Mouse (Mus musculus): Measurements from ENCODE around the gene Tnfrsf18. TPM values are rescaled to one million over a fixed set of nuclear protein-coding genes. Genes with fewer than 3 reads are reported as not detected.

Gene Tnfrsf18
- total RNA-seq, 2 experiments from 2014 or later, result not detected

DNA sequence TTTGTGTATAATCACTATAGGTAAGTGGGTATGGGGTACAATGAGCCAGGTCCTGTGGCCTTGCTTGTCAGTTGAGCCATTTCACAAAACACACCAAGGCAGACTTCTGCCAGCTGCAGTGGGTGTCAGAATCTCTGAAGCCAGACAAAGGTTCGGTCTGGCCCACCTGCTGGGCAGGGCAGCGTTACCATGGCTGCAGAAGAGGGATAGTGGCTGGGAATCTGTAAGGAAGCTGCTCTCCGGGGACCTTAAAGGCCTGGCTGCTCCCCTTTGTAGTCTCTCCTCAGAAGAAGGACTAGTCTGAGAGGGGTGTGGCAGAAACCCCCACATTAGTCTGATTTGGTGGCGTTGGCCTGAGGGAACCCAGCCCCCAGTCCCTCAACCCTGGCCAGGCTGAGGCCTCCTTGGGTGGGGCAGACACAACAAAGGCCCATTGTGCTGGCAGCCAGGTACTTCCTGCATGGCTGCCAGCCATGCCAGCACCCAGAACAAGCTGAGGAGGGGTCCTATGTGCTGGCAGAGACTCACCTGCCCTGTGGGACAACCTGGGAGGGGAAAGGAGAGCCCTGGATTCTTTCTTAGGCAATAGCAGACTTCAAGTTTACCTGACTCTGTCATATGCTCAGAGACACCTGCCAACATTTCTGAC, 38.0 kb downstream of the Tnfrsf18 start:
- intact Hi-C loops (cut with DNase I), result no loop called here

GRCm38 (mm10) chr4:156064510-156064897, 38.5 kb downstream of the Tnfrsf18 start:
- no peak for TF ChIP-seq CTCF (IDR thresholded peaks at IDR 0.05)
- intact Hi-C loops (cut with DNase I), result no loop called here
- DNase-seq (ENCODE audit: extremely low spot score in 1 of 2, low spot score in 2 of 2), result no peak
- Histone ChIP-seq H3K4me3 (no peak overlapping the region), H3K27ac (no peak overlapping the region)

More for the DNA sequence above, 38.0 kb downstream of the Tnfrsf18 start:
- no peak overlapping the region for H3K27ac ChIP-seq
- no peak for TF ChIP-seq CTCF (IDR thresholded peaks at IDR 0.05)
- no peak for DNase-seq (ENCODE audit: extremely low spot score in 1 of 2, low spot score in 2 of 2)
- H3K4me3 ChIP-seq, result no peak overlapping the region

- no peak for TF ChIP-seq CTCF (IDR thresholded peaks at IDR 0.05)
- no peak overlapping the region for H3K27ac ChIP-seq
- no peak for DNase-seq (ENCODE audit: extremely low spot score in 1 of 2, low spot score in 2 of 2)
- H3K4me3 ChIP-seq, result no peak overlapping the region
- intact Hi-C loops (cut with DNase I), result no loop called here
These were observed 39.4 kb downstream of the Tnfrsf18 start for GRCm38 (mm10) chr4:156065156-156065894.

- DNase-seq (ENCODE audit: extremely low spot score in 1 of 2, low spot score in 2 of 2), result no peak
- H3K27ac ChIP-seq, result no peak overlapping the region
- intact Hi-C loops (cut with DNase I), result no loop called here
- TF ChIP-seq CTCF (IDR thresholded peaks at IDR 0.05), result no peak
- no peak overlapping the region for H3K4me3 ChIP-seq
These were observed 41.4 kb downstream of the Tnfrsf18 start for GRCm38 (mm10) chr4:156067256-156067949.

GRCm38 (mm10) chr4:156069701-156070100, 43.7 kb downstream of the Tnfrsf18 start:
- H3K27ac ChIP-seq, result no peak overlapping the region
- no peak for DNase-seq (ENCODE audit: extremely low spot score in 1 of 2, low spot score in 2 of 2)
- no peak overlapping the region for H3K4me3 ChIP-seq
- intact Hi-C loops (cut with DNase I), result no loop called here
- no peak for TF ChIP-seq CTCF (IDR thresholded peaks at IDR 0.05)

DNA sequence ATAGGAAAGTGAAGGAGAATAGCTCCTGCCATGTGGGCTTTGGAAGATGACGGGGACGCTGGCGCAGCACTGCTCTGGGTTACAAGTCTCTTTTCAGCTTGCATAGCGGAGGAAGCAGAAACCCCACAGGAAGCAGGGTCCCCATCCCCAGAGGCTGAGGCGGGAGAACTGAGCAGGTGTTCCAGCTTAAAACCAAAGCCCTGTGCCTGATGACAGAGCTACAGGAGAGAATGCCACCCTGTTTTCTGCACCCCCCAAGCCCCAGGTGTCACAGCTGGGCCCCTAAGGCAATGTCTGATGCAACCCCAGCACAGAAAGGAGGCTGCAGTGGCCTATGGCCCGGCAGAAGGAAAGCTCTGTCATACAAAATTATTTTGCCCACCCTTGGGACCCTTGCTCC, 44.3 kb downstream of the Tnfrsf18 start:
- intact Hi-C loops (cut with DNase I), result no loop called here
- Histone ChIP-seq H3K4me3 (no peak overlapping the region), H3K27ac (no peak overlapping the region)
- no peak for DNase-seq (ENCODE audit: extremely low spot score in 1 of 2, low spot score in 2 of 2)
- TF ChIP-seq CTCF (IDR thresholded peaks at IDR 0.05), result no peak

DNA sequence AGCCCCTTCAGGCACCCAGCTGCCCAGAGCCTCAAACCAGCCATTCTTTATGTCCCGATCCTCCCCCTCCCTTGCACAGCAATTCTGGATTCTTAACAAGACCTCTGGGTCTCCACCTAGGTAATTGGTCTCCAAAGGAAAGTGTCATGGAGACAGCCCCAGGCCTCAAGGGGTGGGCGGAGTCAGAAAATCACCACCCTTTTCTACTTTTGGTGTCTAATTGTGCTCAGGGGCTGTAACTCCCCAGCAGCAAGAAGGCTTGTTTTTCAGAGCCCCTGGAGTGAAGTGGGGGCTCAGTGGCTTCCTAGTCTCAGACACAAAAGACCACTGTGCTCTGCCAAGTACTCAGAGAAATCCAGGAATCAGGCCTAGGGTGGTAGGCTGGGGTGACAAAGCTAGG, 44.8 kb downstream of the Tnfrsf18 start:
- intact Hi-C loops (cut with DNase I), result no loop called here
- DNase-seq (ENCODE audit: extremely low spot score in 1 of 2, low spot score in 2 of 2), result no peak
- no peak for TF ChIP-seq CTCF (IDR thresholded peaks at IDR 0.05)
- no peak overlapping the region for H3K27ac ChIP-seq
- no peak overlapping the region for H3K4me3 ChIP-seq

DNA sequence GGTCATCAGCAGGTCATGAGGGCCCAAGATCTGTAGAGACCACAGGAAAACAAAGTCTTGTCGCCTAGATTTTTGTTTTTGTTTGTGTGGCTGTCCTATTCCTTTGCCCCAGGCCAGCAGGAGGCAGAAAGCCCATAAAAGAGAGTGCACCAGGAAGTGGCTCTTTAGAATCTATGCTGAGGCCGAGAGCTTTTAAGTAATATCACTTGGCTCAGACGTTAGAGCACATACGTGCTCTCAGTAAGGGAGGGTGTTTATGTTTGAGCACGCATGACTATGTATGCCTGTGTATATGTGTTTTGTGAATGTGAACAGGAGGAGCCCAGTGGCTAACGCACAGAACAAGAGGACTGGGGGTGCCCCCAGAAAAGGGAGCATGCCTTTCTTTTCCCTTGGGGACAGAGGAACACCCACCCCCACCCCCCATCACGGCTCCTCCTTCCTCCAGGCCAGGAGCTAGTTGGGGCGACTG, 51.0 kb downstream of the Tnfrsf18 start:
- Histone ChIP-seq H3K27ac (no peak overlapping the region), H3K4me3 (no peak overlapping the region)
- TF ChIP-seq CTCF (IDR thresholded peaks at IDR 0.05), result no peak
- DNase-seq (ENCODE audit: extremely low spot score in 1 of 2, low spot score in 2 of 2), result no peak
- intact Hi-C loops (cut with DNase I), result no loop called here

DNA sequence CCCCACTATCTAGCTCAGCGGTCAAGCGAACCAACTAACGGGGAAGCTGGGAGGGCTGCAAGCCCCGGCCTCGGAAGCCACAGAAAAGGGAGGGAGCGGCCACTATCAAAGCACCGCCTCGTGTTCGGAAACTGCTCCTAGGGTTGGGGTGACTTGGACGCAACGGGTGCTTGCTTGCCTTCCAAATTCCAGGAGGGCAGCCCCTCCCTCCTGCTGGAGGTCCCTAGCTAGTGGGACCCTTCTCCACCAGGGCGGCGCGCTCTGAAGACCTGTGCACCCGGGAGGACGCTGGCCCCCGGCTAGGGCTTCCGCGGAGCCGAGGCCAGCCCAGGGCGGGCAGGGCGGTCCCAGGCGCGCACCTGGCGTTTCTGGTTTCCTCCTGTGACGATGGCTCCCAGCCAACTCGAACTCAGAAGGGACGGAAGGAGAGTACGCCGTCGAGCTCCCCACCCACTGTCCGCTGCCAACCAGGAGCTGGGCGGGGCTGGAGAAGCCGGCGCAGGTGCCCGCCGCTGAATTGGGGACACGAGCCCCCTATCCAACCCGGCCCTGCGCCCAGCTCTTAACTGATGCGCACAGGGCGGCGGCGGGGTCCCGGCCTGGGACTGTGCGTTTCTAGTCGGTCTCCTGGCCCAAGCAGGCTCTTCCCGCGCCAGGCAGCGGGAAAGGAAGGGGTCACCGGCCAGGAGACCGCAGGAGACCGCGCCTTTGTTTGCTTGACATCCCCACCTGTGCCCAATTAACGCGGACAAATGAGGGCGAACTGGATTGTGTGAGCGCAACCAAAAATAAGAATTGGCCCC, 51.7 kb downstream of the Tnfrsf18 start:
- intact Hi-C loops (cut with DNase I), result no loop called here
- no peak; the same call in 1 of the 2 replicates for TF ChIP-seq CTCF (IDR thresholded peaks at IDR 0.05)
- no peak for DNase-seq (ENCODE audit: extremely low spot score in 1 of 2, low spot score in 2 of 2)
- Histone ChIP-seq H3K27ac (no peak overlapping the region), H3K4me3 (peak overlapping the region; percentile 40)

Small RNAs within 50 kb of the gene (microRNA-seq; reads per million reads assigned to microRNA genes)
- gene Mir200a (6.7 to 11.7 reads per million in 2 experiments), gene Mir200b (25.1 to 77.7 reads per million in 2 experiments), gene Mir429 (36.1 to 71.8 reads per million in 2 experiments)

Other genes starting within 250 kb of the Tnfrsf18 start
- 10 to 100 TPM; 16.4 to 16.8 TPM for gene Tmem88b, start 240.3 kb upstream of the Tnfrsf18 start, total RNA-seq (2021)
- under 1 TPM in 1 of 2 experiments, not detected in 1; 0.29 TPM for gene Ankrd65, start 235.7 kb upstream of the Tnfrsf18 start, total RNA-seq (2021)
- gene Mrpl20, start 223.3 kb upstream of the Tnfrsf18 start, total RNA-seq (2021), result 10 to 100 TPM; 82.7 to 84.8 TPM
- gene Ccnl2, start 213.7 kb upstream of the Tnfrsf18 start, total RNA-seq (2021), result 10 to 100 TPM; 74.8 to 83.4 TPM
- 100 to 1,000 TPM in 1 of 2 experiments, 10 to 100 TPM in 1; 98.5 to 101 TPM for gene Aurkaip1, start 194.9 kb upstream of the Tnfrsf18 start, total RNA-seq (2021)
- 1 to 10 TPM; 5.9 to 8.0 TPM for gene Mxra8, start 186.5 kb upstream of the Tnfrsf18 start, total RNA-seq (2021)
- gene Dvl1, start 178.8 kb upstream of the Tnfrsf18 start, total RNA-seq (2021), result 10 to 100 TPM; 94.0 to 96.3 TPM
- gene Tas1r3, start 162.8 kb upstream of the Tnfrsf18 start, total RNA-seq (2021), result under 1 TPM; 0.23 to 0.30 TPM
- gene Cptp, start 156.7 kb upstream of the Tnfrsf18 start, total RNA-seq (2021), result 10 to 100 TPM; 21.7 to 28.9 TPM
- gene Ints11, start 156.6 kb upstream of the Tnfrsf18 start, total RNA-seq (2021), result 10 to 100 TPM; 37.3 to 41.1 TPM
- 10 to 100 TPM; 55.0 to 61.2 TPM for gene Pusl1, start 134.4 kb upstream of the Tnfrsf18 start, total RNA-seq (2021)
- gene Acap3, start 134.3 kb upstream of the Tnfrsf18 start, total RNA-seq (2021), result 100 to 1,000 TPM; 139 to 152 TPM
- 10 to 100 TPM; 70.3 to 80.5 TPM for gene Ube2j2, start 82.3 kb upstream of the Tnfrsf18 start, total RNA-seq (2021)
- 10 to 100 TPM; 18.9 to 19.7 TPM for gene C1qtnf12, start 63.8 kb upstream of the Tnfrsf18 start, total RNA-seq (2021)
- gene B3galt6, start 33.5 kb upstream of the Tnfrsf18 start, total RNA-seq (2021), result 10 to 100 TPM in 1 of 2 experiments, 1 to 10 TPM in 1; 9.1 to 10.8 TPM
- 100 to 1,000 TPM; 187 to 193 TPM for gene Sdf4, start 33.3 kb upstream of the Tnfrsf18 start, total RNA-seq (2021)
- gene Tnfrsf4, start 12.3 kb upstream of the Tnfrsf18 start, total RNA-seq (2021), result 1 to 10 TPM; 1.7 to 2.4 TPM
- under 1 TPM in 1 of 2 experiments, not detected in 1; 0.79 TPM for gene Ttll10, start 33.2 kb downstream of the Tnfrsf18 start, total RNA-seq (2021)
- gene 9430015G10Rik, start 83.8 kb downstream of the Tnfrsf18 start, total RNA-seq (2021), result 10 to 100 TPM; 30.7 to 34.7 TPM
- gene Rnf223, start 104.3 kb downstream of the Tnfrsf18 start, total RNA-seq (2021), result 1 to 10 TPM in 1 of 2 experiments, under 1 TPM in 1; 0.95 to 1.3 TPM
- 100 to 1,000 TPM; 142 to 147 TPM for gene Agrn, start 171.3 kb downstream of the Tnfrsf18 start, total RNA-seq (2021)
- 1 to 10 TPM; 1.1 to 1.5 TPM for gene Isg15, start 174.7 kb downstream of the Tnfrsf18 start, total RNA-seq (2021)
- gene AW011738, start 177.1 kb downstream of the Tnfrsf18 start, total RNA-seq (2021), result 1 to 10 TPM; 6.4 to 6.6 TPM
- under 1 TPM; 0.25 to 0.30 TPM for gene Perm1, start 189.7 kb downstream of the Tnfrsf18 start, total RNA-seq (2021)
- gene Plekhn1, start 208.7 kb downstream of the Tnfrsf18 start, total RNA-seq (2021), result 10 to 100 TPM; 39.6 to 39.8 TPM
- gene Noc2l, start 209.8 kb downstream of the Tnfrsf18 start, total RNA-seq (2021), result 10 to 100 TPM; 73.5 to 76.6 TPM
- 1 to 10 TPM; 5.3 to 6.3 TPM for gene Samd11, start 229.5 kb downstream of the Tnfrsf18 start, total RNA-seq (2021)

Measured in left cerebral cortex, adult 2 months (tissue).